Comparison of ENCODE assay signal across 8 mouse cellular contexts in genomic region chr11:117968016-117968671, GRCm38 (mm10). TPM values are rescaled to one million over a fixed set of nuclear protein-coding genes. Genes with fewer than 3 reads are reported as not detected.
DNase-seq lines count a peak whose midpoint lies in the region; ATAC-seq lines count a peak whose summit lies in the region.

No protein-coding gene starts in this region.

- ATAC-seq in embryonic facial prominence, embryonic 14.5 days (ENCODE audit: low read depth): no peak
- ATAC-seq in intestine, embryonic 15.5 days: no peak
- ATAC-seq in stomach, embryonic 15.5 days (ENCODE audit: insufficient read depth, low FRiP score, low read depth): no peak

- peaks cover 10% of the 10 kb centered on the region; the same call in 1 of the 2 replicates for H3K36me3 ChIP-seq in embryonic facial prominence, embryonic 14.5 days (ENCODE audit: control insufficient read depth, insufficient read depth, low read length)
- H3K36me3 ChIP-seq in intestine, embryonic 15.5 days: no peaks in the 10 kb centered on the region
- H3K36me3 ChIP-seq in stomach, embryonic 15.5 days: 0 out of 2 replicates have a peak, but pooled peaks cover 3% of the 10 kb centered on the region

- peaks cover 46% of the 10 kb centered on the region for H3K4me1 ChIP-seq in embryonic facial prominence, embryonic 14.5 days (ENCODE audit: control insufficient read depth, insufficient read depth, low read length)
- peaks cover 55% of the 10 kb centered on the region for H3K4me1 ChIP-seq in intestine, embryonic 15.5 days (replicated peaks)
- H3K4me1 ChIP-seq in stomach, embryonic 15.5 days: peaks cover 45% of the 10 kb centered on the region

- DNase-seq in kidney, adult 18-20 months: peak; percentile 53
- no peak for DNase-seq in kidney, adult 9 months
- peak; percentile 36 for DNase-seq in T-cell, adult 2 months (ENCODE audit: low spot score)
- DNase-seq in embryonic facial prominence, embryonic 14.5 days (ENCODE audit: low spot score): no peak
- DNase-seq in lung, postnatal 4 days: peak; percentile 68
- no peak for DNase-seq in layer of hippocampus, adult 18-20 months (ENCODE audit: low spot score in 2 of 2)

- peak overlapping the region; percentile 96 for H3K27ac ChIP-seq in embryonic facial prominence, embryonic 14.5 days (replicated peaks; ENCODE audit: low read depth, low read length)
- peak overlapping the region; percentile 97 for H3K27ac ChIP-seq in intestine, embryonic 15.5 days
- peak overlapping the region; percentile 99 for H3K27ac ChIP-seq in stomach, embryonic 15.5 days

- H3K4me2 ChIP-seq in embryonic facial prominence, embryonic 14.5 days (ENCODE audit: low read depth, low read length): peak overlapping the region; percentile 83
- peak overlapping the region; percentile 95 for H3K4me2 ChIP-seq in intestine, embryonic 15.5 days (replicated peaks)
- peak overlapping the region; percentile 85 for H3K4me2 ChIP-seq in stomach, embryonic 15.5 days

- H3K9ac ChIP-seq in embryonic facial prominence, embryonic 14.5 days (ENCODE audit: low read depth, low read length): peak overlapping the region; percentile 92
- peak overlapping the region; percentile 82 for H3K9ac ChIP-seq in intestine, embryonic 15.5 days
- peak overlapping the region; percentile 86; the same call in 1 of the 2 replicates for H3K9ac ChIP-seq in stomach, embryonic 15.5 days

- WGBS in embryonic facial prominence, embryonic 14.5 days: under 1% methylated on average over 46 of the region's 64 CpGs
- under 1% methylated on average over 64 of the region's 64 CpGs for WGBS in intestine, embryonic 15.5 days
- under 1% methylated on average over 59 of the region's 64 CpGs for WGBS in stomach, embryonic 15.5 days

- H3K9me3 ChIP-seq in embryonic facial prominence, embryonic 14.5 days (ENCODE audit: control insufficient read depth, low read length): no peaks in the 10 kb centered on the region
- no peaks in the 10 kb centered on the region for H3K9me3 ChIP-seq in intestine, embryonic 15.5 days
- no peaks in the 10 kb centered on the region for H3K9me3 ChIP-seq in stomach, embryonic 15.5 days

- H3K4me3 ChIP-seq in embryonic facial prominence, embryonic 14.5 days (ENCODE audit: low read depth, low read length): peak overlapping the region; percentile 76
- H3K4me3 ChIP-seq in intestine, embryonic 15.5 days (replicated peaks): peak overlapping the region; percentile 74
- H3K4me3 ChIP-seq in stomach, embryonic 15.5 days (replicated peaks): peak overlapping the region; percentile 74

- H3K27me3 ChIP-seq in embryonic facial prominence, embryonic 14.5 days (replicated peaks; ENCODE audit: control insufficient read depth, insufficient read depth, low read length): peaks cover 5% of the 10 kb centered on the region; the same call in 1 of the 2 replicates
- no peaks in the 10 kb centered on the region for H3K27me3 ChIP-seq in intestine, embryonic 15.5 days (replicated peaks)
- no peaks in the 10 kb centered on the region for H3K27me3 ChIP-seq in stomach, embryonic 15.5 days (replicated peaks)

RNA-seq across cellular contexts. Expression of gene Socs3, which starts 1.7 kb away (rescaled TPM):
- polyA plus RNA-seq in embryonic facial prominence, embryonic 14.5 days (2014; fragmentation: Nextera tagmentation; extraction: Ambion mirVana): 6.8 and 8.3 TPM in 2 replicates
- polyA plus RNA-seq in intestine, embryonic 15.5 days (2015; fragmentation: Nextera tagmentation; extraction: Ambion mirVana): 18.4 and 19.1 TPM in 2 replicates
- polyA plus RNA-seq in stomach, embryonic 15.5 days (2015; fragmentation: Nextera tagmentation; extraction: Ambion mirVana): 16.0 and 18.5 TPM in 2 replicates
- 1 to 10 TPM; 1.0 to 1.3 TPM for total RNA-seq in layer of hippocampus, adult 18-20 months (2021)

RNA-seq across cellular contexts. Expression of gene Pgs1, which starts 17.9 kb away (rescaled TPM):
- 31.0 and 34.7 TPM in 2 replicates for polyA plus RNA-seq in embryonic facial prominence, embryonic 14.5 days (2014; fragmentation: Nextera tagmentation; extraction: Ambion mirVana)
- 32.6 and 33.5 TPM in 2 replicates for polyA plus RNA-seq in intestine, embryonic 15.5 days (2015; fragmentation: Nextera tagmentation; extraction: Ambion mirVana)
- polyA plus RNA-seq in stomach, embryonic 15.5 days (2015; fragmentation: Nextera tagmentation; extraction: Ambion mirVana): 31.7 and 34.6 TPM in 2 replicates
- total RNA-seq in layer of hippocampus, adult 18-20 months (2021): 10 to 100 TPM; 78.8 to 81.7 TPM

Comparison
In these comparisons a context has a peak if more than half of its experiments do, and no peak if none do; other contexts are left out.
1. DNase-seq: peak in kidney, adult 18-20 months (single experiment), T-cell, adult 2 months (single experiment) and lung, postnatal 4 days (2 of 2); none in kidney, adult 9 months (single experiment), embryonic facial prominence, embryonic 14.5 days (single experiment) and layer of hippocampus, adult 18-20 months (0 of 2).
2. Peak in every context shown above with its lines, with median percentiles within 50 percentile points of each other: H3K27ac ChIP-seq, H3K4me2 ChIP-seq, H3K4me3 ChIP-seq and H3K9ac ChIP-seq.